Mouse (Mus musculus): Measurements from ENCODE around the gene 2310061N02Rik. TPM values are rescaled to one million over a fixed set of nuclear protein-coding genes. Genes with fewer than 3 reads are reported as not detected.

Gene 2310061N02Rik
- not detected in 2 replicates for polyA plus RNA-seq (2012; ENCODE audit: low replicate concordance)

DNA sequence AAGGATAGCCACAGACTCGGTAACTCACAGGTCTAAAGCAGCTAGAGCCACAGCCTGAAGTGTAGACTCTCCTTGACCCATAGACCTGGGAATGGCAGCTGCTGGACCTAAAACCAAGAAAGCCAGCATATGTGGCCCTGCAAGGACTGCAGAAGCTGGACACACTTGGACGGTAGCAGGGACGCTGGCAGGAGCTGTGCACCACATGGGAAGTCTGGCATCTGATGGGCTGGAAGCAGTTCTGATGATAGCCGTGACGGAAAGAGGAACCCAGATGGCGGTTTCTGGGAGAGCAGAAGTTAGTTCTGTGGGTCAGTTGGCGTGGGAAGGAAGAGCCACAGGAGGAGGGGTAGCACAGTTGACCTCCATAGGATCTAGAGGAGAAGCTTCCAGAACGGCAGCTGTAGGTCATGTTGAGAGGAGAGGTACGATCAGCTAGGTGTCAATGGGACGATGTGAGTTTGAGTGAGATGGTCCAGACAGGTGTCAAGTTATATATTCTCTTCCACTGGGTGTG is at the start of gene 2310061N02Rik:
2310061N02Rik (minus strand) TSS at position 467 of the 517 bp plus-strand sequence.

DNA sequence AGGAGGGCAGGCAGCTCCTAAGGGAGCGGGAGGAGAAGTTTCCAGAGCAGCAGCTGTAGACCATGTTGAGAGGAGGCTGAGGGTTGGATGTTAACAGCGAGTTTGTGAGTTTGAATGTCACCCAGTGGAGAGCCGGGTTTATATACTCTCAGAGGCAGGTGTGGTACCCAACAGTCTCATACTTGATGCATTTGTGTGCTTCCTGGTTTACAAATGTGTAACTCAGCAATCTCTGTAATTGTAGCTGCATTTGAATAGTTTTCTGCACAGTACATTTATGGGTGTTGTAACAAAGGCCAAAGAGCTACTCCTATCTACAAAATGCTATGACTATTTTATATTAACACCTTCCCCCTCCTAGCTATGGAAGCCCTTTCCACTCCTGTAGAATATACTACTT is 43.8 kb upstream of the 2310061N02Rik start, which contains the start of gene Krtap13:
Krtap13 (minus strand) TSS at position 101 of the 400 bp plus-strand sequence.

DNA sequence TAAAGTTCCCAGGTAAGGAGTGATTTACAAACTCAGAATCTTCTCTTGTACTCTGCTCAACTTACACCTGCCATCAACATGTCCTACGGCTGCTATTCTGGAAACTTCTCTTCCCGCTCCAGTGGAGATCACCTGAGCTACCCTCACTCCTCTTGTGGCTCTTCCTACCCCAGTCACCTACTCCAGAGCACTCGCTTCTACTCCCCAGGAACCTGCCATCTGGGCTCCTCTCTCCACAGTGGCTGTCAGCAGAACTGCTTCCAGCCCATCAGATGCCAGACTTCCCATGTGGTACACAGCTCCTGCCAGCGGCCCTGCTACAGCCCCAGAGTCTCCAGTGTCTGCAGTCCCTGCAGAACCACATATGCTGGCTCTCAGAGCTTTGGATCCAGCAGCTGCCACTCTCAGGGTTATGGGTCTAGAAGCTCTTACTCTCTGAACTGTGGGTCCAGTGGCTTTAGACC is 21.1 kb upstream of the 2310061N02Rik start, which contains the start of gene Krtap13-1:
Krtap13-1 (plus strand) TSS at position 51 of the 464 bp plus-strand sequence.

DNA sequence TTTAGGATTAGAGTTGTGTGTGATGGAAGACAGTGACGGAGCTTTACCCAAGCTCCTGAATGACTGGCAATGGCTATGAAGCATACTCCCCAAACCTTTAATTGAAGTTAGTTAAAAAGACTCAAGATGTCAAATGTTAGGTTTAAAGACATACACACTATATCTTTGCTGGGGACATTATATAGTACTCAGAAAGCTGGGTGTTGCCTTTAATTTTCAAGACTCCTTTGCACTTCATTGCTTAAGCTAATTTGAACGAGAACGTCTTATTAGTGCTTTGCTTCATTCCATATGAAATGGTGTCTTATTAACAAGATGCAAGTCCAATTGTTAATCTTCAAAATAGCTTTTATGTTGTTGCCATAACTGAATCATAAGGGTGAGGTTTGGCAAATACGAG is 36.2 kb downstream of the 2310061N02Rik start, which contains the start of gene Krtap27-1:
Krtap27-1 (minus strand) TSS at position 101 of the 400 bp plus-strand sequence.

Other genes with a start within 250 kb of the 2310061N02Rik start
- gene Cldn17, start 201.0 kb downstream of the 2310061N02Rik start, polyA plus RNA-seq (2012; ENCODE audit: low replicate concordance): not detected in 2 replicates
- gene Cldn8, start 144.8 kb downstream of the 2310061N02Rik start, polyA plus RNA-seq (2012; ENCODE audit: low replicate concordance): not detected in 2 replicates
- gene Krtap24-1, start 95.7 kb downstream of the 2310061N02Rik start, polyA plus RNA-seq (2012; ENCODE audit: low replicate concordance): not detected in 2 replicates
- gene 2310079G19Rik, start 80.3 kb downstream of the 2310061N02Rik start, polyA plus RNA-seq (2012; ENCODE audit: low replicate concordance): not detected in 2 replicates
- gene Krtap26-1, start 60.2 kb downstream of the 2310061N02Rik start, polyA plus RNA-seq (2012; ENCODE audit: low replicate concordance): not detected in 2 replicates
- gene Krtap27-1, start 36.3 kb downstream of the 2310061N02Rik start, polyA plus RNA-seq (2012; ENCODE audit: low replicate concordance): not detected in 2 replicates
- not detected in 2 replicates for gene Krtap13-1, start 20.9 kb upstream of the 2310061N02Rik start, polyA plus RNA-seq (2012; ENCODE audit: low replicate concordance)
- not detected in 2 replicates for gene Krtap13, start 43.7 kb upstream of the 2310061N02Rik start, polyA plus RNA-seq (2012; ENCODE audit: low replicate concordance)
- not detected in 2 replicates for gene 2310034C09Rik, start 50.9 kb upstream of the 2310061N02Rik start, polyA plus RNA-seq (2012; ENCODE audit: low replicate concordance)
- not detected in 2 replicates for gene 2310057N15Rik, start 66.2 kb upstream of the 2310061N02Rik start, polyA plus RNA-seq (2012; ENCODE audit: low replicate concordance)
- not detected in 2 replicates for gene Gm5965, start 69.9 kb upstream of the 2310061N02Rik start, polyA plus RNA-seq (2012; ENCODE audit: low replicate concordance)
- not detected in 2 replicates for gene Gm20741, start 104.3 kb upstream of the 2310061N02Rik start, polyA plus RNA-seq (2012; ENCODE audit: low replicate concordance)
- gene Krtap15, start 112.3 kb upstream of the 2310061N02Rik start, polyA plus RNA-seq (2012; ENCODE audit: low replicate concordance): not detected in 2 replicates
- gene Krtap14, start 118.2 kb upstream of the 2310061N02Rik start, polyA plus RNA-seq (2012; ENCODE audit: low replicate concordance): not detected in 2 replicates
- gene Krtap19-1, start 161.4 kb upstream of the 2310061N02Rik start, polyA plus RNA-seq (2012; ENCODE audit: low replicate concordance): not detected in 2 replicates
- gene Krtap19-2, start 166.3 kb upstream of the 2310061N02Rik start, polyA plus RNA-seq (2012; ENCODE audit: low replicate concordance): not detected in 2 replicates
- not detected in 2 replicates for gene Krtap19-3, start 170.1 kb upstream of the 2310061N02Rik start, polyA plus RNA-seq (2012; ENCODE audit: low replicate concordance)
- not detected in 2 replicates for gene Krtap19-4, start 177.1 kb upstream of the 2310061N02Rik start, polyA plus RNA-seq (2012; ENCODE audit: low replicate concordance)
- gene Krtap19-5, start 188.5 kb upstream of the 2310061N02Rik start, polyA plus RNA-seq (2012; ENCODE audit: low replicate concordance): not detected in 2 replicates
- gene Krtap19-9b, start 224.3 kb upstream of the 2310061N02Rik start, polyA plus RNA-seq (2012; ENCODE audit: low replicate concordance): not detected in 2 replicates